Mouse (Mus musculus) lung, postnatal 14 days (tissue): Measurements from ENCODE around the gene Errfi1.

Experiments used
- DNase-seq: peaks from one replicate; pipeline ENCODE4 v3.0.0; 2021

Gene Errfi1

DNA sequence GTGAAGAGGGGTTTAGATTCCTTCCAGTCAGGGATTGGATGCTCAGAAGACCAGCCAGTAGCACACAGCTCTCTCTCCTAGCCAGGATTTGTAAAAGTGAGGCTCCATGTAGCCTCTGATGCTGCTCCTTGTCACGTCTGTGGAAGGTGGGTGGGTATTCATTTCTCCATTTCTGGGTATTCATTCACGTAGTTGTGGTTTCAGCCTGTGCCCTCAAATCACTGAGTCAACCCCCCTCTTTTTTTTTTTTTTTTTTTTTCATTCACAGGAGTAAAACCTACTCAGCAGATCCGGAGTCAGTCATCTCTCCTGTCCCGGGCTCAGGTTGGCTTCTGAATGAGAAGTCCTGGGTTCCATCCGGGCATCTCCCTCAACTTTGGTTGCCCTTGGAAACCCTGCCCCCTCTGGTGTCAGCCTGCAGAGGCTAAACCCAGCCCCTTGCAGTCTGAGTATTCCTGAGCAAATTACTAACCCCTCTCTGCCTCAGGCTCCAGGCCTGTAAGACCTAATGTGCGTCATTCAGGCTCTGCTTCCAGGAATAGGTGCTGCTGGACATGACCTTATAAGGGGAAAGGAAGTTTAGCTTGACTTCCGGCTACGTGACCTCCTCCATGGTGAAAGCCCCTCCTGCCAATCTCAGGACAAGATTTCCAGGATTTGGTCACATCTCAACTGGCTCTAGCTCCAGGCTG is 63.8 kb downstream of the Errfi1 start:
- DNase-seq, result no peak
